Mouse (Mus musculus): ENCODE results near the gene Pogk. TPM values are rescaled to one million over a fixed set of nuclear protein-coding genes. Genes with fewer than 3 reads are reported as not detected.

Pogk gene
- polyA plus RNA-seq, 2 experiments, result 0.63 to 1.1 TPM

- DNase-seq (ENCODE audit: low read depth in 3 of 3, low spot score in 3 of 3), result no peak
- no peak overlapping the region for H3K4me2 ChIP-seq (ENCODE audit: low read depth)
- peak; percentile 50; the same call in 1 of the 2 replicates for ATAC-seq (ENCODE audit: insufficient read depth)
- 22% methylated on average over 14 of the region's 14 CpGs for WGBS (ENCODE audit: insufficient replicate concordance)
- H3K36me3 ChIP-seq (replicated peaks; ENCODE audit: control insufficient read depth, insufficient read depth, low read depth), result no peaks in the 10 kb centered on the region
- no peak overlapping the region for H3K4me3 ChIP-seq (ENCODE audit: insufficient read depth in 1 of 2, low read depth in 2 of 2, low read length in 2 of 2)
- no peak overlapping the region for H3K27ac ChIP-seq
- no peaks in the 10 kb centered on the region for H3K27me3 ChIP-seq (ENCODE audit: control insufficient read depth, insufficient read depth, low read length)
- TF ChIP-seq CTCF (IDR thresholded peaks at IDR 0.05; ENCODE audit: low read depth), result peak; percentile 90
- no peak for TF ChIP-seq EP300 (IDR thresholded peaks at IDR 0.05; ENCODE audit: low read depth)
- H3K4me1 ChIP-seq (replicated peaks; ENCODE audit: control insufficient read depth in 2 of 2, insufficient read depth in 2 of 2, low read length in 1 of 2), result no peaks in the 10 kb centered on the region
- H3K9me3 ChIP-seq (ENCODE audit: control insufficient read depth, low read length), result no peaks in the 10 kb centered on the region
- no peak overlapping the region for H3K9ac ChIP-seq (replicated peaks)
Observed at GRCm38 (mm10) chr1:166360157-166360855, 49.4 kb downstream of the Pogk start.

GRCm38 (mm10) chr1:166349751-166350150 lies 59.9 kb downstream of the Pogk start:
- Histone ChIP-seq H3K4me3 (ENCODE audit: insufficient read depth in 1 of 2, low read depth in 2 of 2, low read length in 2 of 2) (no peak overlapping the region), H3K9ac (replicated peaks) (no peak overlapping the region), H3K27me3 (ENCODE audit: control insufficient read depth, insufficient read depth, low read length) (no peaks in the 10 kb centered on the region), H3K36me3 (replicated peaks; ENCODE audit: control insufficient read depth, insufficient read depth, low read depth) (no peaks in the 10 kb centered on the region), H3K27ac (no peak overlapping the region), H3K9me3 (ENCODE audit: control insufficient read depth, low read length) (no peaks in the 10 kb centered on the region), H3K4me1 (replicated peaks; ENCODE audit: control insufficient read depth in 2 of 2, insufficient read depth in 2 of 2, low read length in 1 of 2) (no peaks in the 10 kb centered on the region), H3K4me2 (ENCODE audit: low read depth) (no peak overlapping the region)
- 66% methylated on average over 11 of the region's 11 CpGs for WGBS (ENCODE audit: insufficient replicate concordance)
- DNase-seq (ENCODE audit: low read depth in 3 of 3, low spot score in 3 of 3), result no peak
- no peak for ATAC-seq (ENCODE audit: insufficient read depth)
- TF ChIP-seq CTCF (IDR thresholded peaks at IDR 0.05; ENCODE audit: low read depth) (no peak), EP300 (IDR thresholded peaks at IDR 0.05; ENCODE audit: low read depth) (no peak)

DNA sequence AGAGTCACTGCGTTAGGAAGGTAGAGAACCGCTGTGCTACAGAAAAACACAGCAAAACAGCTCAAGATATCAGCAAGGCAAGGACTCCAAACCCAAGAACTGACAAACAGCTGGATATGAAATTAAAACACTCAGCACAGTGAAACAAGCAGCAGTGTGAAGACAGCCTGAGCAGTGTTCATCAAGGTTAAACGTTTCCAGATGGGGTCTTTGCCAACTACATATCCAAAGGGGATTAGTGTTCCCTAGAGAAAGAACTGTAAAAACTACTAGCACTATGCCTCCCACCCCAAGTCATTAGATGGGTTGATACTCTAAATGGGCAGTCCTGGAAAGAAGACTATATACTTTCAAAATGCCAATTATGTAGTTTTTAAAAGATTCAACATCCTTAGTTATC lies 60.3 kb downstream of the Pogk start:
- no peak overlapping the region for H3K9ac ChIP-seq (replicated peaks)
- no peak for TF ChIP-seq EP300 (IDR thresholded peaks at IDR 0.05; ENCODE audit: low read depth)
- no peak for TF ChIP-seq CTCF (IDR thresholded peaks at IDR 0.05; ENCODE audit: low read depth)
- ATAC-seq (ENCODE audit: insufficient read depth), result no peak
- H3K9me3 ChIP-seq (ENCODE audit: control insufficient read depth, low read length), result no peaks in the 10 kb centered on the region
- no peaks in the 10 kb centered on the region for H3K27me3 ChIP-seq (ENCODE audit: control insufficient read depth, insufficient read depth, low read length)
- H3K4me3 ChIP-seq (ENCODE audit: insufficient read depth in 1 of 2, low read depth in 2 of 2, low read length in 2 of 2), result no peak overlapping the region
- no peak overlapping the region for H3K4me2 ChIP-seq (ENCODE audit: low read depth)
- DNase-seq (ENCODE audit: low read depth in 3 of 3, low spot score in 3 of 3), result no peak
- 71% methylated on average over 3 of the region's 3 CpGs for WGBS (ENCODE audit: insufficient replicate concordance)
- no peaks in the 10 kb centered on the region for H3K36me3 ChIP-seq (replicated peaks; ENCODE audit: control insufficient read depth, insufficient read depth, low read depth)
- no peaks in the 10 kb centered on the region for H3K4me1 ChIP-seq (replicated peaks; ENCODE audit: control insufficient read depth in 2 of 2, insufficient read depth in 2 of 2, low read length in 1 of 2)
- no peak overlapping the region for H3K27ac ChIP-seq

DNA sequence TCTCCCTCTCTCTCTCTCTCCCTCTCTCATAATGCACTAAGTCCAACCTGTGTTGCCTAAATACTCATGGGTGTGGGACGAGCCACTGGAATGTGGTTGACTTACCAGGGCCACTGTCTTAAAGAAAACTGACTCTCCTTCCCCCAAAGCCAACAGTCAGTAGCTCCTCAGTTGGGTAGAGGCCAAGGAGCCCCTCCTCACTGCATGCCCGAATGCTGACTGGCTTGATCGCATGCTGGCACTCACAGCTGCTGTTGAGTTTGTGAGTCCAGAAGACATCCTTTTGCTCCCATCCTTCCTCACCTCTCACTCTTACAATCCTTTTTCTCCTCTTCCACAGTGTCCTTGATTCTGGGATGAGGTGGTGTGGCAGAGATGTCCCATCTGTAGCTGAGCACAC lies 62.8 kb downstream of the Pogk start:
- no peak for ATAC-seq (ENCODE audit: insufficient read depth)
- Histone ChIP-seq H3K9ac (replicated peaks) (no peak overlapping the region), H3K4me1 (replicated peaks; ENCODE audit: control insufficient read depth in 2 of 2, insufficient read depth in 2 of 2, low read length in 1 of 2) (no peaks in the 10 kb centered on the region), H3K27ac (no peak overlapping the region), H3K27me3 (ENCODE audit: control insufficient read depth, insufficient read depth, low read length) (no peaks in the 10 kb centered on the region), H3K9me3 (ENCODE audit: control insufficient read depth, low read length) (no peaks in the 10 kb centered on the region), H3K4me3 (ENCODE audit: insufficient read depth in 1 of 2, low read depth in 2 of 2, low read length in 2 of 2) (no peak overlapping the region), H3K36me3 (replicated peaks; ENCODE audit: control insufficient read depth, insufficient read depth, low read depth) (no peaks in the 10 kb centered on the region), H3K4me2 (ENCODE audit: low read depth) (no peak overlapping the region)
- no peak for TF ChIP-seq CTCF (IDR thresholded peaks at IDR 0.05; ENCODE audit: low read depth)
- no peak for TF ChIP-seq EP300 (IDR thresholded peaks at IDR 0.05; ENCODE audit: low read depth)
- 52% methylated on average over 3 of the region's 3 CpGs for WGBS (ENCODE audit: insufficient replicate concordance)
- DNase-seq (ENCODE audit: low read depth in 3 of 3, low spot score in 3 of 3), result no peak

DNA sequence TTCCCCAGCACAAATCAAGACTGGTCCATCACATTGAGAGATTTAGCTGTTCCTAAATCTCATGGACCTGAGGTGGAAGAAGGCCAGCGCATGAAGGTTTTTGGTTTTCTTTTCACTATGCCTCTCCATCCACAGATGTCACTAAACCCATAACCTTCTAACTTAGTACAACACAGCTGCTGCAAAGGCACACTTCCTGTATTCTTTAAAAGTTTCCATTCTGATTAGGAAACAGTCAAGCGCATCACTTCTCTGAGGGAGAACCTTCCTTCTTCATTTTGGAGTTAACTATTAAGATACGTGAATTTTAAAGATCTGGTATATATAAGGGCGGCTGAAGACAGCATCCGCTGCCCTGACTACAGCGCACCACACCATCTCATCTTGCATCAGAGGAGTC lies 64.1 kb downstream of the Pogk start:
- no peak for ATAC-seq (ENCODE audit: insufficient read depth)
- Histone ChIP-seq H3K4me2 (ENCODE audit: low read depth) (no peak overlapping the region), H3K27ac (no peak overlapping the region), H3K9me3 (ENCODE audit: control insufficient read depth, low read length) (no peaks in the 10 kb centered on the region), H3K36me3 (replicated peaks; ENCODE audit: control insufficient read depth, insufficient read depth, low read depth) (no peaks in the 10 kb centered on the region), H3K4me1 (replicated peaks; ENCODE audit: control insufficient read depth in 2 of 2, insufficient read depth in 2 of 2, low read length in 1 of 2) (no peaks in the 10 kb centered on the region), H3K27me3 (ENCODE audit: control insufficient read depth, insufficient read depth, low read length) (no peaks in the 10 kb centered on the region), H3K9ac (replicated peaks) (no peak overlapping the region), H3K4me3 (ENCODE audit: insufficient read depth in 1 of 2, low read depth in 2 of 2, low read length in 2 of 2) (no peak overlapping the region)
- WGBS (ENCODE audit: insufficient replicate concordance), result 74% methylated on average over 6 of the region's 6 CpGs
- no peak for TF ChIP-seq CTCF (IDR thresholded peaks at IDR 0.05; ENCODE audit: low read depth)
- no peak for TF ChIP-seq EP300 (IDR thresholded peaks at IDR 0.05; ENCODE audit: low read depth)
- DNase-seq (ENCODE audit: low read depth in 3 of 3, low spot score in 3 of 3), result no peak
